Mouse (Mus musculus): Measurements from ENCODE around the gene Slc2a4. TPM values are rescaled to one million over a fixed set of nuclear protein-coding genes. Genes with fewer than 3 reads are reported as not detected.
A peak's percentile ranks its signal among the peaks of the same experiment; 100 is the strongest.

Slc2a4 gene
- polyA plus RNA-seq, 1 experiment from 2014 or later, result 23.7 TPM

DNA sequence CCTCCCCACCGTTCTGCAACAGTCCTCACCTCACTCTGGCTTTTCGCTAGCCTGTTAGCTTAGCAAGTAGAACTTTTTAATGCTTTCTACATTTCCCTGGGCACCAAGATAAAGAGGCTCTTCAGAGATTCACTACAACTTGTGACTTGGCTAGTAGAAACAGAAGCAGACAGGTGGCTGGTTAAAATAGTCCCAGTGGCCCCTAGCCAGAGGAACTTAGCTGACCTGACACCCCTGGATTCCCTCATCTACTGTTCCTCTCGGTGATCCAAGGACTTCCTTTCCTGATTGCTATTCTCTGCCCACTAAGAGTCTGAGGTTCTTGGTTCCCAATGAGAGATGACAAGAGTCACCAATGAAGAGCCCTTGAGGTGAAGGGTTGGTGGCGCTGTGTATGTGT, 35.4 kb upstream of the Slc2a4 start:
- peaks cover 32% of the 10 kb centered on the region for H3K4me1 ChIP-seq
- H3K4me3 ChIP-seq, result peak overlapping the region; percentile 84
- H3K27me3 ChIP-seq (replicated peaks; ENCODE audit: low read depth, poor library complexity, severe bottlenecking), result no peaks in the 10 kb centered on the region
- no peaks in the 10 kb centered on the region for H3K9me3 ChIP-seq
- no peak for DNase-seq (ENCODE audit: low spot score)
- WGBS, result 88% methylated on average over 4 of the region's 4 CpGs
- peaks cover 62% of the 10 kb centered on the region for H3K36me3 ChIP-seq (replicated peaks)
- H3K27ac ChIP-seq (replicated peaks), result peak overlapping the region; percentile 99

DNA sequence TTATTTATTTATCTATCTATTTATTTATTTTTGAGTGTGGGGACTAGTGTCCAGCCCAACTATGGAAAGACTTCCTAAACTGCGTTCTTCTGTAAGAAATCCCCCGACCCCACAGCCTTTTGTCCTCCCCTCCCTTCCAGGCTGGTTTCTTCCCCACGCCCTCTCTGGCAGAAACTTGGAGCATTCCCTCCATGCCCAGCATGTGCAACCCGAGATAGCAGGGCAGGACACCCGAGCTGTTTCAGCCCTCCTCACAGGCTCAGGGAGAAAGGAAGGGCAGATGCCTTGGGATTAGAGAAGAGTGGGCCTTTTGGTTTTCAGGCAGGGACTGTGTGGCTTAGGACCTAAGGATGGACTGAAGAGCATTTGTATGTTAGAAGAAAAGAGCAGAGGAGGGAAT, 34.9 kb upstream of the Slc2a4 start:
- H3K27ac ChIP-seq (replicated peaks), result peak overlapping the region; percentile 99
- no peak for DNase-seq (ENCODE audit: low spot score)
- 33% methylated on average over 5 of the region's 5 CpGs for WGBS
- peak overlapping the region; percentile 84 for H3K4me3 ChIP-seq
- H3K27me3 ChIP-seq (replicated peaks; ENCODE audit: low read depth, poor library complexity, severe bottlenecking), result no peaks in the 10 kb centered on the region
- peaks cover 62% of the 10 kb centered on the region for H3K36me3 ChIP-seq (replicated peaks)
- no peaks in the 10 kb centered on the region for H3K9me3 ChIP-seq
- peaks cover 32% of the 10 kb centered on the region for H3K4me1 ChIP-seq

- no peaks in the 10 kb centered on the region for H3K9me3 ChIP-seq
- peaks cover 32% of the 10 kb centered on the region for H3K4me1 ChIP-seq
- peak within 1 kb of the TSS; percentile 99 for H3K27ac ChIP-seq (replicated peaks)
- DNase-seq (ENCODE audit: low spot score), result no peak
- H3K36me3 ChIP-seq (replicated peaks), result peaks cover 62% of the 10 kb centered on the region
- 64% methylated on average over 8 of the region's 8 CpGs for WGBS
- no peaks in the 10 kb centered on the region for H3K27me3 ChIP-seq (replicated peaks; ENCODE audit: low read depth, poor library complexity, severe bottlenecking)
- H3K4me3 ChIP-seq, result peak within 1 kb of the TSS; percentile 84
Observed at GRCm38 (mm10) chr11:69982225-69982624, 34.2 kb upstream of the Slc2a4 start, which contains the start of gene Elp5. Gene Elp5, minus strand, starts transcription at chr11:69982517.

DNA sequence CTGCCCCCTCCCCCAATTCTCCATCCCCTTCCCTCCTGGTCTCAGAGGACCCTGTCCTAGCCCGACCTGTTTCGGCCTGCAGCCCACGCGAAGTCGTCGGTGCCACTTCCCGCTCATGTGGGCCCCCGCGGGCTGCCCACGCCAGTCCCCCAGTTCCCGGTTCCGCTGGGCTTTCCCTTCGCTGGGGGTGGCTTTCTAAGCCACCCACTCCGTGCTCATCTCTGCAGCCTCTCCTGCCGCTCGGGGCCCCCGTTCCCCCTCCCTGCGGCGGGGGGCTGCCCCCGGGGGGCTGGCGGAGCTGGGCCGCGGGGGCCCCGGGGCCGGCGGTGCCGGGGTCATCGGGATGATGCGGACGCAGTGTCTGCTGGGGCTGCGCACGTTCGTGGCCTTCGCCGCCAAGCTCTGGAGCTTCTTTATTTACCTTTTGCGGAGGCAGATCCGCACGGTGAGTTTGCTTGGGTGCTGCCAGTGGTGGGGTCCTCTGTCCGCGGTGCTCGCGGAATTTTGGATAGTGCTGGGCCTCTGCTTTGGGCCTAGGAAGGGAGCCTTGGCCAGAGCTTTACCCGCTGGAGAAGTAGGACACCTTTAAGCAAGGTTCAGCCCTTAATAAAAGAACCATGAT, 33.3 kb upstream of the Slc2a4 start, which contains the start of gene Ctdnep1:
Ctdnep1 (plus strand) TSS at position 16 of the 622 bp plus-strand sequence.
- DNase-seq (ENCODE audit: low spot score), result no peak
- Histone ChIP-seq H3K4me3 (peak within 1 kb of the TSS; percentile 84), H3K36me3 (replicated peaks) (peaks cover 62% of the 10 kb centered on the region), H3K27me3 (replicated peaks; ENCODE audit: low read depth, poor library complexity, severe bottlenecking) (no peaks in the 10 kb centered on the region), H3K4me1 (peaks cover 32% of the 10 kb centered on the region), H3K9me3 (no peaks in the 10 kb centered on the region), H3K27ac (replicated peaks) (peak within 1 kb of the TSS; percentile 99)
- under 1% methylated on average over 43 of the region's 43 CpGs for WGBS

- Histone ChIP-seq H3K27ac (replicated peaks) (peak overlapping the region; percentile 99), H3K27me3 (replicated peaks; ENCODE audit: low read depth, poor library complexity, severe bottlenecking) (no peaks in the 10 kb centered on the region), H3K4me3 (peak overlapping the region; percentile 84), H3K36me3 (replicated peaks) (peaks cover 62% of the 10 kb centered on the region), H3K4me1 (peaks cover 32% of the 10 kb centered on the region), H3K9me3 (no peaks in the 10 kb centered on the region)
- peak; percentile 100 for DNase-seq (ENCODE audit: low spot score)
- WGBS, result under 1% methylated on average over 59 of the region's 60 CpGs
Observed at GRCm38 (mm10) chr11:69980196-69981140, 32.5 kb upstream of the Slc2a4 start.

GRCm38 (mm10) chr11:69979827-69980195, 31.8 kb upstream of the Slc2a4 start:
- WGBS, result 4% methylated on average over 16 of the region's 16 CpGs
- H3K4me3 ChIP-seq, result peak overlapping the region; percentile 84
- DNase-seq (ENCODE audit: low spot score), result no peak
- peaks cover 32% of the 10 kb centered on the region for H3K4me1 ChIP-seq
- H3K27me3 ChIP-seq (replicated peaks; ENCODE audit: low read depth, poor library complexity, severe bottlenecking), result no peaks in the 10 kb centered on the region
- peaks cover 62% of the 10 kb centered on the region for H3K36me3 ChIP-seq (replicated peaks)
- H3K27ac ChIP-seq (replicated peaks), result peak overlapping the region; percentile 99
- no peaks in the 10 kb centered on the region for H3K9me3 ChIP-seq

GRCm38 (mm10) chr11:69976271-69976670, 28.3 kb upstream of the Slc2a4 start:
- Histone ChIP-seq H3K4me3 (no peak overlapping the region), H3K4me1 (peaks cover 11% of the 10 kb centered on the region), H3K27me3 (replicated peaks; ENCODE audit: low read depth, poor library complexity, severe bottlenecking) (no peaks in the 10 kb centered on the region), H3K27ac (replicated peaks) (no peak overlapping the region), H3K9me3 (no peaks in the 10 kb centered on the region), H3K36me3 (replicated peaks) (peaks cover 77% of the 10 kb centered on the region)
- DNase-seq (ENCODE audit: low spot score), result no peak
- 85% methylated on average over 4 of the region's 4 CpGs for WGBS

DNA sequence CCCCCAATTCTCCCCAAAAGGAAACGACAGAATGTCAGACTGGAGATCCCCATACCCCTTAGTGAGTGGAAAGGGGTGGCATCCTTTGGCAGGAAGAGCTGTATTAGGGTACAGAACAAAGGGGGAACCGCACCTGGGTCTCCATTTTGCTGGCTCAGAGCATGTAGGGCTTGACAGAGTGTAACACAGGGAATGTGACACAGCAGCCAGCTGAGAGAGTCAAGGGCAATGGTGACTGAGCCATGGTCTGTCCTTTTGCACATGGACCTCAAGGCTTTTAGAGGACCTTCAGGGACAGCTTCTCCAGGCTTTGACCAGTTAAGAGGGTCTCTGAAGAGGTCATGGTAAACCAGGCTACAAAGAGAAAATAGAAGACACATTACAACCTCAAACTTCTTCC, 26.9 kb upstream of the Slc2a4 start:
- Histone ChIP-seq H3K4me1 (peaks cover 11% of the 10 kb centered on the region), H3K4me3 (no peak overlapping the region), H3K36me3 (replicated peaks) (peaks cover 87% of the 10 kb centered on the region), H3K27ac (replicated peaks) (no peak overlapping the region), H3K27me3 (replicated peaks; ENCODE audit: low read depth, poor library complexity, severe bottlenecking) (no peaks in the 10 kb centered on the region), H3K9me3 (no peaks in the 10 kb centered on the region)
- WGBS, result 97% methylated on average over 2 of the region's 2 CpGs
- no peak for DNase-seq (ENCODE audit: low spot score)

GRCm38 (mm10) chr11:69970775-69971174, 22.8 kb upstream of the Slc2a4 start:
- H3K27me3 ChIP-seq (replicated peaks; ENCODE audit: low read depth, poor library complexity, severe bottlenecking), result peaks cover 30% of the 10 kb centered on the region
- peaks cover 13% of the 10 kb centered on the region for H3K4me1 ChIP-seq
- no peaks in the 10 kb centered on the region for H3K9me3 ChIP-seq
- DNase-seq (ENCODE audit: low spot score), result no peak
- H3K4me3 ChIP-seq, result no peak overlapping the region
- H3K27ac ChIP-seq (replicated peaks), result no peak overlapping the region
- 83% methylated on average over 3 of the region's 3 CpGs for WGBS
- peaks cover 81% of the 10 kb centered on the region for H3K36me3 ChIP-seq (replicated peaks)

GRCm38 (mm10) chr11:69970222-69970621, 22.2 kb upstream of the Slc2a4 start:
- Histone ChIP-seq H3K36me3 (replicated peaks) (peaks cover 76% of the 10 kb centered on the region), H3K27me3 (replicated peaks; ENCODE audit: low read depth, poor library complexity, severe bottlenecking) (peaks cover 36% of the 10 kb centered on the region), H3K4me1 (peaks cover 17% of the 10 kb centered on the region), H3K9me3 (no peaks in the 10 kb centered on the region), H3K4me3 (no peak overlapping the region), H3K27ac (replicated peaks) (no peak overlapping the region)
- no peak for DNase-seq (ENCODE audit: low spot score)
- WGBS, result 84% methylated on average over 6 of the region's 6 CpGs

- 89% methylated on average over 4 of the region's 4 CpGs for WGBS
- H3K27ac ChIP-seq (replicated peaks), result no peak overlapping the region
- H3K27me3 ChIP-seq (replicated peaks; ENCODE audit: low read depth, poor library complexity, severe bottlenecking), result peaks cover 50% of the 10 kb centered on the region
- peaks cover 19% of the 10 kb centered on the region for H3K4me1 ChIP-seq
- DNase-seq (ENCODE audit: low spot score), result no peak
- H3K36me3 ChIP-seq (replicated peaks), result peaks cover 62% of the 10 kb centered on the region
- H3K9me3 ChIP-seq, result no peaks in the 10 kb centered on the region
- no peak overlapping the region for H3K4me3 ChIP-seq
Observed at GRCm38 (mm10) chr11:69968793-69969192, 20.8 kb upstream of the Slc2a4 start.

DNA sequence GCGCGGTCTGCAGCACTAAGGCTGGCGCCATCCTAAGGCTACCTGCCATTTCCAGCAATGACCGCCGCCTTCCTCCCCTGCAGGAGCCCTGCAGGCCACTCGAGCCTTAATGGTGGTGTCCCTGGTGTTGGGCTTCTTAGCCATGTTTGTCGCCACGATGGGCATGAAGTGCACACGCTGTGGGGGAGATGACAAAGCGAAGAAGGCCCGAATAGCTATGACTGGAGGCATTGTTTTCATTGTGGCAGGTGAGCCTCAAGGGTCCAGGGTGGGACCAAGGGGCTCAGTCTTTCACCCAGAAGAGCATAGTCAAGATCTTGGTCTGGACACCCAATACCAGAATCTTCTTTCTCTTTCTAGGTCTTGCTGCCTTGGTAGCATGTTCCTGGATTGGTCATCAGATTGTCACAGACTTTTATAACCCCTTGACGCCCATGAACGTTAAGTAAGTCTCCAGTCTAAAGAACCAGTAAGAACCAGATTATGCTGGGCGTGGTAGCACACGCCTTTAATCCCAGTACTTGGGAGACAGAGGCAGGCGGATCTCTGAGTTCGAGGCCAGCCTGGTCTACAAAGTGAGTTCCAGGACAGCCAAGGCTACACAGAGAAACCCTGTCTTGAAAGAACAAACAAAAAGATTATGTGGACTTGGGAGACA, 19.0 kb upstream of the Slc2a4 start:
- Histone ChIP-seq H3K27me3 (replicated peaks; ENCODE audit: low read depth, poor library complexity, severe bottlenecking) (peaks cover 68% of the 10 kb centered on the region), H3K4me3 (peak overlapping the region; percentile 56), H3K4me1 (peaks cover 19% of the 10 kb centered on the region), H3K9me3 (no peaks in the 10 kb centered on the region), H3K27ac (replicated peaks) (peak overlapping the region; percentile 76), H3K36me3 (replicated peaks) (peaks cover 44% of the 10 kb centered on the region)
- 39% methylated on average over 17 of the region's 17 CpGs for WGBS
- no peak for DNase-seq (ENCODE audit: low spot score)

Measured in embryonic facial prominence, embryonic 10.5 days (tissue).